9 mouse cellular contexts compared by ENCODE assay signal in the genomic region with DNA sequence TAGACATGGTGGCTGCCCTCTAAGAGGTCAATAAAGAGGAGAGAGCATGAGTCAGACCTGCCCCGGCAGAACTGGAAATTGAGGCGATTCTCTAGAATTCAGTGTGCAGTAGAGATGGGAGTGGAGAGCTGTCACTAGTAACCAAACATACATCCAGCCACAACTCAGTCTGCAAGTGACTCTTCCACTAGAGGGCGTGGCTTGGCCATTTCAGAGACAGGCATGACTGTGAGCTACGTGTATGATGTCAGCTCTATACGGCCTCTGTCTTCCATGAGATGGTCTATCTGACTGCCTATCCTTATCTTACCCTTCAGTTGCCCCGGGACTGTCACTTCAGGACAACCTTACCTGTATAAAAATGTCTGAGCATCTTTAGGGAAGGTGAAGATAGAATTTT. TPM values are rescaled to one million over a fixed set of nuclear protein-coding genes. Genes with fewer than 3 reads are reported as not detected.
DNase-seq lines count a peak whose midpoint lies in the region; ATAC-seq and TF ChIP-seq lines count a peak whose summit lies in the region.
"Had no signal": no experiment of that assay in that cellular context is flagged by ENCODE, and none has a peak within 500 bp of the region (broad histone marks: within the 10 kb centered on the region; RNA-seq: fewer than 3 reads in every experiment).

No protein-coding gene starts in this region.

- peak; percentile 53 for TF ChIP-seq CTCF in heart, postnatal 0 days (IDR thresholded peaks at IDR 0.05; ENCODE audit: low read depth)

- no peak overlapping the region for H3K27ac ChIP-seq in heart, postnatal 0 days (ENCODE audit: low read depth)
- no peak overlapping the region for H3K27ac ChIP-seq in heart, embryonic 12.5 days (ENCODE audit: poor library complexity, severe bottlenecking)
- H3K27ac ChIP-seq: embryonic facial prominence, embryonic 15.5 days had no signal

- no peak overlapping the region for H3K4me3 ChIP-seq in heart, postnatal 0 days (ENCODE audit: low read depth, low read length)
- H3K4me3 ChIP-seq in heart, embryonic 12.5 days, result no peak overlapping the region
- H3K4me3 ChIP-seq: embryonic facial prominence, embryonic 15.5 days had no signal

- no peaks in the 10 kb centered on the region for H3K27me3 ChIP-seq in heart, postnatal 0 days (ENCODE audit: control insufficient read depth, insufficient read depth, low read length)
- H3K27me3 ChIP-seq in heart, embryonic 12.5 days (replicated peaks), result no peaks in the 10 kb centered on the region
- H3K27me3 ChIP-seq: embryonic facial prominence, embryonic 15.5 days had no signal

- no peak overlapping the region for H3K4me2 ChIP-seq in heart, postnatal 0 days (ENCODE audit: low read depth, low read length)
- no peak overlapping the region for H3K4me2 ChIP-seq in heart, embryonic 12.5 days
- H3K4me2 ChIP-seq: embryonic facial prominence, embryonic 15.5 days had no signal

- H3K9ac ChIP-seq in heart, postnatal 0 days (replicated peaks; ENCODE audit: low read depth, low read length), result no peak overlapping the region
- no peak overlapping the region for H3K9ac ChIP-seq in heart, embryonic 12.5 days
- H3K9ac ChIP-seq: embryonic facial prominence, embryonic 15.5 days had no signal

- H3K4me1 ChIP-seq in heart, postnatal 0 days (ENCODE audit: control insufficient read depth, insufficient read depth), result no peaks in the 10 kb centered on the region
- H3K4me1 ChIP-seq in heart, embryonic 12.5 days (replicated peaks), result no peaks in the 10 kb centered on the region
- H3K4me1 ChIP-seq: embryonic facial prominence, embryonic 15.5 days had no signal

- ATAC-seq in heart, postnatal 0 days (ENCODE audit: insufficient read depth, low read depth), result no peak
- no peak for ATAC-seq in heart, embryonic 12.5 days (ENCODE audit: insufficient number of reproducible peaks, low FRiP score)

- TF ChIP-seq EP300 in heart, postnatal 0 days (IDR thresholded peaks at IDR 0.05; ENCODE audit: low read depth), result no peak

- no peaks in the 10 kb centered on the region for H3K36me3 ChIP-seq in heart, postnatal 0 days (replicated peaks; ENCODE audit: control insufficient read depth, insufficient read depth, low read length)
- H3K36me3 ChIP-seq in heart, embryonic 12.5 days, result no peaks in the 10 kb centered on the region
- H3K36me3 ChIP-seq: embryonic facial prominence, embryonic 15.5 days had no signal

- peak; percentile 12 for DNase-seq in heart, postnatal 0 days (ENCODE audit: low spot score)
- peak; percentile 31 to 36 for DNase-seq in B cell, adult 2 months
- peak; percentile 13 for DNase-seq in WW6 (ENCODE audit: low read depth, low spot score)
- DNase-seq in embryo, embryonic 11 days, result peak; percentile 59
- DNase-seq in large intestine, adult 2 months (ENCODE audit: low read depth, low spot score), result peak; percentile 64
- peak; percentile 50 for DNase-seq in retina, embryonic 14.5 days (ENCODE audit: low spot score)
- no peak for DNase-seq in right cerebral cortex, postnatal 10 days (ENCODE audit: low spot score in 2 of 2)

- WGBS in heart, postnatal 0 days, result 32% methylated on average over 6 of the region's 6 CpGs
- 32% methylated on average over 6 of the region's 6 CpGs for WGBS in heart, embryonic 12.5 days
- 14% methylated on average over 6 of the region's 6 CpGs for WGBS in large intestine, adult 2 months

- H3K9me3 ChIP-seq in heart, postnatal 0 days (replicated peaks; ENCODE audit: control insufficient read depth, low read length), result no peaks in the 10 kb centered on the region
- no peaks in the 10 kb centered on the region for H3K9me3 ChIP-seq in heart, embryonic 12.5 days (replicated peaks)
- H3K9me3 ChIP-seq: embryonic facial prominence, embryonic 15.5 days had no signal

RNA-seq across cellular contexts. Expression of a gene that starts 26.0 kb away (rescaled TPM):
- 66.0 and 67.7 TPM in 2 replicates for total RNA-seq in heart, postnatal 0 days (2014; rRNA removed; ENCODE audit: low replicate concordance)
- 39.2 and 39.8 TPM in 2 replicates for polyA plus RNA-seq in heart, postnatal 0 days (2015; fragmentation: Nextera tagmentation; extraction: Ambion mirVana)
- polyA plus RNA-seq in heart, embryonic 12.5 days (2016; fragmentation: Nextera tagmentation; extraction: Ambion mirVana), result 57.4 and 61.1 TPM in 2 replicates
- 76.1 and 149 TPM in 2 replicates for polyA plus RNA-seq in large intestine, adult 2 months (2012; rRNA removed)

RNA-seq across cellular contexts. Expression of a gene that starts 55.3 kb away (rescaled TPM):
- total RNA-seq in heart, postnatal 0 days (2014; rRNA removed; ENCODE audit: low replicate concordance), result 14.8 and 17.4 TPM in 2 replicates
- polyA plus RNA-seq in heart, postnatal 0 days (2015; fragmentation: Nextera tagmentation; extraction: Ambion mirVana), result 12.6 and 13.2 TPM in 2 replicates
- polyA plus RNA-seq in heart, embryonic 12.5 days (2016; fragmentation: Nextera tagmentation; extraction: Ambion mirVana), result 25.6 and 26.6 TPM in 2 replicates
- 4.9 and 7.5 TPM in 2 replicates for polyA plus RNA-seq in large intestine, adult 2 months (2012; rRNA removed)

Comparison
In these comparisons a context has a peak if more than half of its experiments do, and no peak if none do; other contexts are left out.
1. DNase-seq: peak in heart, postnatal 0 days (single experiment), B cell, adult 2 months (2 of 2), WW6 (single experiment), embryo, embryonic 11 days (single experiment), large intestine, adult 2 months (single experiment) and retina, embryonic 14.5 days (single experiment); none in right cerebral cortex, postnatal 10 days (0 of 2).